Mouse (Mus musculus): ENCODE results near the gene Snx15.

Gene Snx15

GRCm38 (mm10) chr19:6123330-6123729 is 4.8 kb downstream of the Snx15 start:
- intact Hi-C loops (cut with DNase I): loop anchor here (5.0 kb wide), 1 partner anchor 36 kb away; no protein-coding TSS in a partner anchor

- intact Hi-C loops (cut with DNase I): loop anchor here (5.0 kb wide), 1 partner anchor 34 kb away; no protein-coding TSS in a partner anchor
Observed at GRCm38 (mm10) chr19:6121761-6122160, 6.3 kb downstream of the Snx15 start.

GRCm38 (mm10) chr19:6118677-6119185 is 9.4 kb downstream of the Snx15 start:
- intact Hi-C loops (cut with DNase I): no loop called here

- intact Hi-C loops (cut with DNase I): no loop called here
Observed at GRCm38 (mm10) chr19:6117986-6118676, 10.0 kb downstream of the Snx15 start, which contains the start of gene Sac3d1. Gene Sac3d1, minus strand, starts transcription at chr19:6118650.

- intact Hi-C loops (cut with DNase I): no loop called here
Observed at GRCm38 (mm10) chr19:6117346-6117985, 10.6 kb downstream of the Snx15 start.

- intact Hi-C loops (cut with DNase I): no loop called here
Observed at GRCm38 (mm10) chr19:6116113-6116850, 11.8 kb downstream of the Snx15 start.

- intact Hi-C loops (cut with DNase I): no loop called here
Observed at GRCm38 (mm10) chr19:6113116-6113515, 15.0 kb downstream of the Snx15 start.

- intact Hi-C loops (cut with DNase I): no loop called here
Observed at GRCm38 (mm10) chr19:6105586-6105985, 22.5 kb downstream of the Snx15 start, which contains the start of gene Naaladl1. Gene Naaladl1, plus strand, starts transcription at chr19:6105782.

GRCm38 (mm10) chr19:6104476-6104875 is 23.6 kb downstream of the Snx15 start:
- intact Hi-C loops (cut with DNase I): no loop called here

GRCm38 (mm10) chr19:6102169-6102853 is 25.8 kb downstream of the Snx15 start:
- intact Hi-C loops (cut with DNase I): no loop called here

GRCm38 (mm10) chr19:6101186-6101585 is 26.9 kb downstream of the Snx15 start:
- intact Hi-C loops (cut with DNase I): no loop called here

- intact Hi-C loops (cut with DNase I): no loop called here
Observed at GRCm38 (mm10) chr19:6097847-6098246, 30.3 kb downstream of the Snx15 start.

- intact Hi-C loops (cut with DNase I): no loop called here
Observed at GRCm38 (mm10) chr19:6094119-6094518, 34.0 kb downstream of the Snx15 start, which contains the start of gene AC131692.1. Gene AC131692.1, plus strand, starts transcription at chr19:6094419.

- intact Hi-C loops (cut with DNase I): loop anchor here (5.0 kb wide), 1 partner anchor 33 kb away; no protein-coding TSS in a partner anchor
Observed at GRCm38 (mm10) chr19:6088841-6089240, 39.3 kb downstream of the Snx15 start.

- intact Hi-C loops (cut with DNase I): loop anchor here (5.0 kb wide), 1 partner anchor 37 kb away; no protein-coding TSS in a partner anchor
Observed at GRCm38 (mm10) chr19:6085417-6085879, 42.7 kb downstream of the Snx15 start.

- intact Hi-C loops (cut with DNase I): loop anchor here (5.0 kb wide), 1 partner anchor 38 kb away; no protein-coding TSS in a partner anchor
Observed at GRCm38 (mm10) chr19:6084478-6085248, 43.4 kb downstream of the Snx15 start, which contains the start of the genes Zfpl1 and Cdca5. Gene Zfpl1, minus strand, starts transcription at chr19:6084956. Gene Cdca5, plus strand, starts transcription at chr19:6084983.

- intact Hi-C loops (cut with DNase I): no loop called here
Observed at GRCm38 (mm10) chr19:6082156-6082555, 45.9 kb downstream of the Snx15 start, which contains the start of gene Gm28374. Gene Gm28374, minus strand, starts transcription at chr19:6082256.

GRCm38 (mm10) chr19:6079983-6080480 is 48.1 kb downstream of the Snx15 start, which contains the start of gene Tmem262:
Gene Tmem262, plus strand, starts transcription at chr19:6080033.
- intact Hi-C loops (cut with DNase I): no loop called here

All from adrenal gland (tissue).